Mouse (Mus musculus) hindbrain, embryonic 13.5 days (tissue): Measurements from ENCODE around the gene Trub1. TPM values are rescaled to one million over a fixed set of nuclear protein-coding genes. Genes with fewer than 3 reads are reported as not detected.

Experiments
- ATAC-seq: fragments of 200-750 bp; cut with Nextera tagmentation; 2 replicates; pipeline ENCODE4 v1.8.0; 2017; ENCODE audit warnings: moderate TSS enrichment; ENCODE audit not compliant: low FRiP score
- H3K27ac ChIP-seq: fragments of 300-500 bp; sonication (generic); 2 replicates; pipeline ENCODE4 v1.5.1; 2015; ENCODE audit warnings: inconsistent platforms, mild to moderate bottlenecking, moderate library complexity
- H3K27me3 ChIP-seq: fragments of 300-500 bp; sonication (generic); 2 replicates; pipeline ENCODE4 v1.6.1; 2015; ENCODE audit warnings: mild to moderate bottlenecking, inconsistent platforms
- H3K36me3 ChIP-seq: fragments of 300-500 bp; sonication (generic); 2 replicates; pipeline ENCODE4 v1.6.1; 2015; ENCODE audit warnings: mild to moderate bottlenecking, inconsistent platforms
- H3K4me1 ChIP-seq: fragments of 300-500 bp; sonication (generic); replicated peaks from 2 replicates; pipeline ENCODE4 v1.6.1; 2015; ENCODE audit warnings: inconsistent platforms
- H3K4me2 ChIP-seq: fragments of 300-500 bp; sonication (generic); 2 replicates; pipeline ENCODE4 v1.6.1; 2015; ENCODE audit warnings: inconsistent platforms, mild to moderate bottlenecking, moderate library complexity
- H3K4me3 ChIP-seq: fragments of 300-500 bp; sonication (generic); 2 replicates; pipeline ENCODE4 v1.5.1; 2015; ENCODE audit warnings: mild to moderate bottlenecking, inconsistent platforms
- H3K9ac ChIP-seq: fragments of 300-500 bp; sonication (generic); 2 replicates; pipeline ENCODE4 v1.6.1; 2015; ENCODE audit warnings: mild to moderate bottlenecking, inconsistent platforms
- H3K9me3 ChIP-seq: fragments of 300-500 bp; sonication (generic); 2 replicates; pipeline ENCODE4 v1.6.1; 2016; ENCODE audit warnings: inconsistent platforms
- WGBS: fragments of 180-500 bp; shearing (Covaris S2); methylation state at CpG from one replicate; pipeline ENCODE4 v1.1.7; 2015; 5-methylcytosine and 5-hydroxymethylcytosine counted together
- polyA plus RNA-seq: library from polyadenylated mRNA; unstranded; fragments of >200 nt; fragmentation: Nextera tagmentation; extraction: Ambion mirVana; gene quantifications from 2 replicates; pipeline ENCODE4 v1.2.1, GENCODE M21; 2015

Gene Trub1
- polyA plus RNA-seq, result 14.3 and 15.4 TPM in 2 replicates

- peak; percentile 98 for ATAC-seq
- Histone ChIP-seq H3K27me3 (no peaks in the 10 kb centered on the region), H3K4me3 (peak within 1 kb of the TSS; percentile 51), H3K36me3 (no peaks in the 10 kb centered on the region), H3K4me2 (peak within 1 kb of the TSS; percentile 57), H3K27ac (peak within 1 kb of the TSS; percentile 49), H3K4me1 (peaks cover 22% of the 10 kb centered on the region), H3K9ac (peak within 1 kb of the TSS; percentile 77), H3K9me3 (no peaks in the 10 kb centered on the region)
- WGBS, result 4% methylated on average over 26 of the region's 26 CpGs
These were observed at the start of gene Trub1 for GRCm38 (mm10) chr19:57452492-57453217. Trub1 (plus strand) TSS chr19:57452912.

- H3K9ac ChIP-seq, result no peak overlapping the region
- peak overlapping the region; percentile 37 for H3K4me2 ChIP-seq
- 13% methylated on average over 24 of the region's 24 CpGs for WGBS
- ATAC-seq, result no peak
- H3K36me3 ChIP-seq, result no peaks in the 10 kb centered on the region
- no peak overlapping the region for H3K4me3 ChIP-seq
- H3K27ac ChIP-seq, result no peak overlapping the region
- no peaks in the 10 kb centered on the region; the same call in 1 of the 2 replicates for H3K27me3 ChIP-seq
- H3K4me1 ChIP-seq, result peaks cover 15% of the 10 kb centered on the region
- no peaks in the 10 kb centered on the region for H3K9me3 ChIP-seq
These were observed 48.8 kb upstream of the Trub1 start for GRCm38 (mm10) chr19:57403700-57404501.

- ATAC-seq, result no peak
- H3K4me2 ChIP-seq, result peak overlapping the region; percentile 37
- no peak overlapping the region for H3K27ac ChIP-seq
- peaks cover 15% of the 10 kb centered on the region for H3K4me1 ChIP-seq
- no peak overlapping the region for H3K9ac ChIP-seq
- H3K36me3 ChIP-seq, result no peaks in the 10 kb centered on the region
- no peaks in the 10 kb centered on the region for H3K9me3 ChIP-seq
- no peaks in the 10 kb centered on the region; the same call in 1 of the 2 replicates for H3K27me3 ChIP-seq
- 13% methylated on average over 9 of the region's 9 CpGs for WGBS
- H3K4me3 ChIP-seq, result no peak overlapping the region
These were observed 48.2 kb upstream of the Trub1 start for GRCm38 (mm10) chr19:57404502-57404848.

- WGBS, result 100% methylated on average over 1 of the region's 1 CpGs
- Histone ChIP-seq H3K36me3 (no peaks in the 10 kb centered on the region), H3K27me3 (peaks cover 3% of the 10 kb centered on the region; the same call in 1 of the 2 replicates), H3K4me2 (no peak overlapping the region), H3K9ac (no peak overlapping the region), H3K4me1 (peaks cover 22% of the 10 kb centered on the region), H3K27ac (no peak overlapping the region; the same call in 1 of the 2 replicates), H3K4me3 (no peak overlapping the region), H3K9me3 (no peaks in the 10 kb centered on the region)
- no peak for ATAC-seq
These were observed 44.8 kb upstream of the Trub1 start for GRCm38 (mm10) chr19:57407947-57408346.

- peak overlapping the region; percentile 77 for H3K27ac ChIP-seq
- peak overlapping the region; percentile 51; the same call in 1 of the 2 replicates for H3K9ac ChIP-seq
- H3K4me3 ChIP-seq, result peak overlapping the region; percentile 8; the same call in 1 of the 2 replicates
- ATAC-seq, result peak; percentile 46; the same call in 1 of the 2 replicates
- no peaks in the 10 kb centered on the region for H3K9me3 ChIP-seq
- H3K36me3 ChIP-seq, result no peaks in the 10 kb centered on the region
- peaks cover 3% of the 10 kb centered on the region; the same call in 1 of the 2 replicates for H3K27me3 ChIP-seq
- peak overlapping the region; percentile 41 for H3K4me2 ChIP-seq
- peaks cover 15% of the 10 kb centered on the region for H3K4me1 ChIP-seq
- 36% methylated on average over 29 of the region's 29 CpGs for WGBS
These were observed 41.1 kb upstream of the Trub1 start for GRCm38 (mm10) chr19:57411375-57412196.

- no peak overlapping the region for H3K4me3 ChIP-seq
- no peaks in the 10 kb centered on the region for H3K36me3 ChIP-seq
- no peak overlapping the region for H3K27ac ChIP-seq
- 86% methylated on average over 3 of the region's 3 CpGs for WGBS
- peaks cover 3% of the 10 kb centered on the region for H3K27me3 ChIP-seq
- no peak overlapping the region for H3K9ac ChIP-seq
- no peak for ATAC-seq
- H3K4me1 ChIP-seq, result peaks cover 20% of the 10 kb centered on the region
- H3K4me2 ChIP-seq, result no peak overlapping the region
- H3K9me3 ChIP-seq, result no peaks in the 10 kb centered on the region
These were observed 39.5 kb upstream of the Trub1 start for GRCm38 (mm10) chr19:57413170-57413569.

GRCm38 (mm10) chr19:57413918-57414317 lies 38.8 kb upstream of the Trub1 start:
- 83% methylated on average over 6 of the region's 6 CpGs for WGBS
- Histone ChIP-seq H3K36me3 (no peaks in the 10 kb centered on the region), H3K9ac (no peak overlapping the region), H3K27me3 (peaks cover 3% of the 10 kb centered on the region), H3K4me1 (peaks cover 26% of the 10 kb centered on the region), H3K9me3 (no peaks in the 10 kb centered on the region), H3K4me2 (no peak overlapping the region), H3K4me3 (no peak overlapping the region), H3K27ac (no peak overlapping the region)
- ATAC-seq, result no peak

- Histone ChIP-seq H3K4me1 (peaks cover 31% of the 10 kb centered on the region), H3K9me3 (no peaks in the 10 kb centered on the region), H3K27ac (no peak overlapping the region), H3K9ac (no peak overlapping the region), H3K4me2 (no peak overlapping the region), H3K36me3 (no peaks in the 10 kb centered on the region), H3K27me3 (peaks cover 3% of the 10 kb centered on the region), H3K4me3 (no peak overlapping the region)
- ATAC-seq, result no peak
- WGBS, result 92% methylated on average over 8 of the region's 8 CpGs
These were observed 37.5 kb upstream of the Trub1 start for GRCm38 (mm10) chr19:57415031-57415807.

- peaks cover under 1% of the 10 kb centered on the region for H3K27me3 ChIP-seq
- no peak overlapping the region for H3K4me3 ChIP-seq
- no peak overlapping the region for H3K9ac ChIP-seq
- ATAC-seq, result no peak
- no peaks in the 10 kb centered on the region for H3K9me3 ChIP-seq
- peaks cover 26% of the 10 kb centered on the region for H3K4me1 ChIP-seq
- H3K36me3 ChIP-seq, result no peaks in the 10 kb centered on the region
- no peak overlapping the region for H3K27ac ChIP-seq
- H3K4me2 ChIP-seq, result peak overlapping the region; percentile 27
- WGBS, result 28% methylated on average over 16 of the region's 17 CpGs
These were observed 34.7 kb upstream of the Trub1 start for GRCm38 (mm10) chr19:57417800-57418580.

- ATAC-seq, result no peak
- Histone ChIP-seq H3K36me3 (no peaks in the 10 kb centered on the region), H3K4me2 (no peak overlapping the region), H3K4me1 (peaks cover 24% of the 10 kb centered on the region), H3K9me3 (no peaks in the 10 kb centered on the region), H3K27me3 (no peaks in the 10 kb centered on the region), H3K27ac (no peak overlapping the region), H3K9ac (no peak overlapping the region), H3K4me3 (no peak overlapping the region)
- WGBS, result 43% methylated on average over 3 of the region's 3 CpGs
These were observed 29.3 kb upstream of the Trub1 start for GRCm38 (mm10) chr19:57423402-57423801.

GRCm38 (mm10) chr19:57425296-57425695 lies 27.4 kb upstream of the Trub1 start:
- no peak overlapping the region for H3K4me3 ChIP-seq
- H3K36me3 ChIP-seq, result no peaks in the 10 kb centered on the region
- no peak overlapping the region for H3K27ac ChIP-seq
- no peaks in the 10 kb centered on the region for H3K9me3 ChIP-seq
- no peaks in the 10 kb centered on the region for H3K27me3 ChIP-seq
- H3K4me1 ChIP-seq, result peaks cover 14% of the 10 kb centered on the region; the same call in 1 of the 2 replicates
- no peak overlapping the region for H3K4me2 ChIP-seq
- H3K9ac ChIP-seq, result no peak overlapping the region
- no peak for ATAC-seq
- WGBS, result 96% methylated on average over 15 of the region's 15 CpGs
